Mouse (Mus musculus) neural tube, embryonic 12.5 days (tissue): Measurements from ENCODE around the gene Ccr9. TPM values are rescaled to one million over a fixed set of nuclear protein-coding genes. Genes with fewer than 3 reads are reported as not detected.
"Not testable (repeated sequence)": the region's sequence is repeated elsewhere in the genome, so short reads cannot be mapped to it uniquely, and the experiment has no call there.

ENCODE experiments used
- ATAC-seq: fragments of 200-750 bp; cut with Nextera tagmentation; 2 replicates; pipeline ENCODE4 v1.8.0; 2017; ENCODE audit warnings: low read depth, mild to moderate bottlenecking, moderate TSS enrichment, moderate library complexity; ENCODE audit not compliant: low FRiP score
- H3K27ac ChIP-seq: fragments of 300-500 bp; sonication (generic); 2 replicates; pipeline ENCODE4 v1.5.1; 2016
- H3K27me3 ChIP-seq: fragments of 300-500 bp; sonication (generic); replicated peaks from 2 replicates; pipeline ENCODE4 v1.6.1; 2016; ENCODE audit warnings: mild to moderate bottlenecking
- H3K36me3 ChIP-seq: fragments of 300-500 bp; sonication (generic); 2 replicates; pipeline ENCODE4 v1.6.1; 2016; ENCODE audit warnings: mild to moderate bottlenecking
- H3K4me1 ChIP-seq: fragments of 300-500 bp; sonication (generic); 2 replicates; pipeline ENCODE4 v1.6.1; 2016
- H3K4me2 ChIP-seq: fragments of 300-500 bp; sonication (generic); replicated peaks from 2 replicates; pipeline ENCODE4 v1.6.1; 2016; ENCODE audit warnings: mild to moderate bottlenecking
- H3K4me3 ChIP-seq: fragments of 300-500 bp; sonication (generic); 2 replicates; pipeline ENCODE4 v1.5.1; 2016
- H3K9ac ChIP-seq: fragments of 300-500 bp; sonication (generic); 2 replicates; pipeline ENCODE4 v1.6.1; 2016; ENCODE audit warnings: mild to moderate bottlenecking
- H3K9me3 ChIP-seq: fragments of 300-500 bp; sonication (generic); 2 replicates; pipeline ENCODE4 v1.6.1; 2016; ENCODE audit warnings: mild to moderate bottlenecking
- whole genome bisulfite sequencing: fragments of 180-500 bp; shearing (Covaris S2); methylation state at CpG from one replicate; pipeline ENCODE4 v1.1.7; 2016; 5-methylcytosine and 5-hydroxymethylcytosine counted together
- polyA plus RNA-seq: library from polyadenylated mRNA; unstranded; fragments of >200 nt; fragmentation: Nextera tagmentation; extraction: Ambion mirVana; gene quantifications from 2 replicates; pipeline ENCODE4 v1.2.1, GENCODE M21; 2016

Ccr9 gene
- polyA plus RNA-seq, 1 experiment from 2014 or later = 0.08 TPM

GRCm38 (mm10) chr9:123659986-123660676 is 18.1 kb upstream of the Ccr9 start:
- not testable (repeated sequence) for H3K4me3 ChIP-seq, H3K9ac ChIP-seq, ATAC-seq, H3K27me3 ChIP-seq, H3K4me1 ChIP-seq, H3K36me3 ChIP-seq, H3K27ac ChIP-seq, H3K4me2 ChIP-seq, H3K9me3 ChIP-seq
- 87% methylated on average over 18 of the region's 18 CpGs for WGBS

GRCm38 (mm10) chr9:123665645-123666044 is 12.6 kb upstream of the Ccr9 start:
- Histone ChIP-seq H3K9ac (no peak overlapping the region), H3K9me3 (no peaks in the 10 kb centered on the region), H3K4me3 (no peak overlapping the region), H3K27ac (no peak overlapping the region), H3K27me3 (no peaks in the 10 kb centered on the region), H3K36me3 (no peaks in the 10 kb centered on the region), H3K4me1 (no peaks in the 10 kb centered on the region), H3K4me2 (no peak overlapping the region)
- 56% methylated on average over 5 of the region's 5 CpGs for WGBS
- no peak for ATAC-seq

GRCm38 (mm10) chr9:123679198-123679597 is 959 bp downstream of the Ccr9 start:
- ATAC-seq = no peak
- peaks cover 11% of the 10 kb centered on the region for H3K4me1 ChIP-seq
- no peak overlapping the region for H3K27ac ChIP-seq
- H3K9me3 ChIP-seq = no peaks in the 10 kb centered on the region
- H3K27me3 ChIP-seq = peaks cover 51% of the 10 kb centered on the region
- H3K36me3 ChIP-seq = no peaks in the 10 kb centered on the region
- H3K4me2 ChIP-seq = peak overlapping the region; percentile 76
- no peak overlapping the region for H3K4me3 ChIP-seq
- WGBS = 17% methylated on average over 2 of the region's 2 CpGs
- no peak overlapping the region for H3K9ac ChIP-seq

- WGBS = 64% methylated on average over 3 of the region's 3 CpGs
- Histone ChIP-seq H3K9me3 (no peaks in the 10 kb centered on the region), H3K4me3 (no peak overlapping the region), H3K4me1 (peaks cover 3% of the 10 kb centered on the region), H3K27ac (no peak overlapping the region), H3K27me3 (peaks cover 22% of the 10 kb centered on the region), H3K36me3 (no peaks in the 10 kb centered on the region), H3K9ac (no peak overlapping the region), H3K4me2 (no peak overlapping the region)
- no peak for ATAC-seq
Measured at GRCm38 (mm10) chr9:123683704-123684103, 5.5 kb downstream of the Ccr9 start.

- 0 out of 2 replicates have a peak, but pooled peaks cover 3% of the 10 kb centered on the region for H3K27me3 ChIP-seq
- no peaks in the 10 kb centered on the region for H3K36me3 ChIP-seq
- H3K27ac ChIP-seq = no peak overlapping the region
- H3K4me2 ChIP-seq = no peak overlapping the region
- no peaks in the 10 kb centered on the region for H3K4me1 ChIP-seq
- no peaks in the 10 kb centered on the region for H3K9me3 ChIP-seq
- H3K4me3 ChIP-seq = no peak overlapping the region
- ATAC-seq = no peak
- no peak overlapping the region for H3K9ac ChIP-seq
- 72% methylated on average over 5 of the region's 5 CpGs for WGBS
Measured at GRCm38 (mm10) chr9:123686206-123686605, 8.0 kb downstream of the Ccr9 start.

GRCm38 (mm10) chr9:123688227-123688626 is 10.0 kb downstream of the Ccr9 start:
- no peaks in the 10 kb centered on the region for H3K4me1 ChIP-seq
- 0 out of 2 replicates have a peak, but pooled peaks cover 3% of the 10 kb centered on the region for H3K27me3 ChIP-seq
- 68% methylated on average over 1 of the region's 1 CpGs for WGBS

GRCm38 (mm10) chr9:123695634-123696302 is 17.5 kb downstream of the Ccr9 start:
- Histone ChIP-seq H3K4me2 (no peak overlapping the region), H3K27ac (no peak overlapping the region), H3K4me1 (no peaks in the 10 kb centered on the region), H3K4me3 (no peak overlapping the region), H3K9ac (no peak overlapping the region), H3K36me3 (peaks cover 24% of the 10 kb centered on the region), H3K27me3 (no peaks in the 10 kb centered on the region), H3K9me3 (no peaks in the 10 kb centered on the region)
- ATAC-seq = no peak
- WGBS = 87% methylated on average over 3 of the region's 3 CpGs

More at GRCm38 (mm10) chr9:123688227-123688626, 10.0 kb downstream of the Ccr9 start:
- Histone ChIP-seq H3K4me3 (no peak overlapping the region), H3K36me3 (peaks cover 7% of the 10 kb centered on the region; the same call in 1 of the 2 replicates), H3K27ac (no peak overlapping the region), H3K9me3 (no peaks in the 10 kb centered on the region), H3K4me2 (no peak overlapping the region), H3K9ac (no peak overlapping the region)
- ATAC-seq = no peak

- no peak overlapping the region for H3K9ac ChIP-seq
- no peaks in the 10 kb centered on the region for H3K4me1 ChIP-seq
- H3K4me3 ChIP-seq = no peak overlapping the region
- no peaks in the 10 kb centered on the region for H3K9me3 ChIP-seq
- H3K27me3 ChIP-seq = no peaks in the 10 kb centered on the region
- H3K4me2 ChIP-seq = no peak overlapping the region
- H3K36me3 ChIP-seq = peaks cover 38% of the 10 kb centered on the region
- 93% methylated on average over 5 of the region's 5 CpGs for WGBS
- no peak for ATAC-seq
- no peak overlapping the region for H3K27ac ChIP-seq
Measured at GRCm38 (mm10) chr9:123701822-123702221, 23.6 kb downstream of the Ccr9 start.

GRCm38 (mm10) chr9:123709226-123709625 is 31.0 kb downstream of the Ccr9 start:
- Histone ChIP-seq H3K4me1 (no peaks in the 10 kb centered on the region), H3K4me3 (no peak overlapping the region), H3K27me3 (no peaks in the 10 kb centered on the region), H3K9me3 (no peaks in the 10 kb centered on the region), H3K36me3 (peaks cover 34% of the 10 kb centered on the region), H3K27ac (no peak overlapping the region), H3K9ac (no peak overlapping the region), H3K4me2 (no peak overlapping the region)
- WGBS = 50% methylated on average over 2 of the region's 2 CpGs
- ATAC-seq = no peak

- Histone ChIP-seq H3K9me3 (no peaks in the 10 kb centered on the region), H3K4me1 (0 out of 2 replicates have a peak, but pooled peaks cover 3% of the 10 kb centered on the region), H3K9ac (no peak overlapping the region), H3K4me3 (no peak overlapping the region), H3K4me2 (no peak overlapping the region), H3K27ac (no peak overlapping the region), H3K36me3 (peaks cover 18% of the 10 kb centered on the region), H3K27me3 (no peaks in the 10 kb centered on the region)
- WGBS = 84% methylated on average over 2 of the region's 2 CpGs
- ATAC-seq = no peak
Measured at GRCm38 (mm10) chr9:123713111-123713510, 34.9 kb downstream of the Ccr9 start.

GRCm38 (mm10) chr9:123716301-123716700 is 38.1 kb downstream of the Ccr9 start:
- peaks cover 4% of the 10 kb centered on the region for H3K36me3 ChIP-seq
- no peak overlapping the region for H3K9ac ChIP-seq
- ATAC-seq = no peak
- H3K4me2 ChIP-seq = peak overlapping the region; percentile 70
- no peak overlapping the region for H3K27ac ChIP-seq
- H3K4me3 ChIP-seq = no peak overlapping the region
- no peaks in the 10 kb centered on the region for H3K27me3 ChIP-seq
- H3K4me1 ChIP-seq = 0 out of 2 replicates have a peak, but pooled peaks cover 3% of the 10 kb centered on the region
- WGBS = 65% methylated on average over 3 of the region's 3 CpGs
- no peaks in the 10 kb centered on the region for H3K9me3 ChIP-seq

GRCm38 (mm10) chr9:123717186-123718008 is 39.2 kb downstream of the Ccr9 start, which contains the start of gene Lztfl1:
TSS of gene Lztfl1 (minus strand) at chr9:123717697.
- Histone ChIP-seq H3K27me3 (no peaks in the 10 kb centered on the region), H3K9me3 (no peaks in the 10 kb centered on the region), H3K9ac (peak within 1 kb of the TSS; percentile 76), H3K36me3 (no peaks in the 10 kb centered on the region), H3K27ac (no peak within 1 kb of the TSS), H3K4me3 (peak within 1 kb of the TSS; percentile 92), H3K4me2 (peak within 1 kb of the TSS; percentile 70), H3K4me1 (0 out of 2 replicates have a peak, but pooled peaks cover 3% of the 10 kb centered on the region)
- peak; percentile 99 for ATAC-seq
- 1% methylated on average over 55 of the region's 55 CpGs for WGBS
